28 mouse cellular contexts compared by ENCODE assay signal in genomic region chr8:33066168-33066567, GRCm38 (mm10).
DNase-seq lines count a peak whose midpoint lies in the region; ATAC-seq and TF ChIP-seq lines count a peak whose summit lies in the region.
"Had no signal": no experiment of that assay in that cellular context is flagged by ENCODE, and none has a peak within 500 bp of the region (broad histone marks: within the 10 kb centered on the region; RNA-seq: fewer than 3 reads in every experiment).

No protein-coding gene starts in this region.

- DNase-seq in hindbrain, postnatal 0 days (ENCODE audit: low spot score): no peak
- no peak for DNase-seq in testis, postnatal 10 days (ENCODE audit: low spot score)
- peak; percentile 57 for DNase-seq in R1 (ENCODE audit: low read depth, low spot score)
- DNase-seq in adrenal gland, adult (ENCODE audit: inconsistent age in 2 of 2, low spot score in 1 of 2): no peak
- DNase-seq in MN1 (ENCODE audit: low spot score): no peak
- DNase-seq: cerebellum, adult 11 months; cerebellum, adult 9-11 months; gastrocnemius, adult 2 months; heart, postnatal 10 days; kidney, adult 18-20 months; kidney, postnatal 36 days; layer of hippocampus, postnatal 36 days; left cerebral cortex, postnatal 4 days; lung, postnatal 36 days; right cerebral cortex, postnatal 14 days had no signal

- no peak overlapping the region for H3K4me2 ChIP-seq in hindbrain, postnatal 0 days (ENCODE audit: low read depth, low read length)
- no peak overlapping the region for H3K4me2 ChIP-seq in hindbrain, embryonic 16.5 days (ENCODE audit: low read length)
- H3K4me2 ChIP-seq in kidney, embryonic 15.5 days: no peak overlapping the region
- H3K4me2 ChIP-seq: embryonic facial prominence, embryonic 13.5 days; heart, embryonic 13.5 days; hindbrain, embryonic 14.5 days; liver, embryonic 15.5 days; lung, embryonic 15.5 days; midbrain, embryonic 12.5 days; stomach, embryonic 15.5 days had no signal

- no peak for ATAC-seq in hindbrain, postnatal 0 days
- ATAC-seq in hindbrain, embryonic 16.5 days: no peak
- ATAC-seq in kidney, embryonic 15.5 days (replicated peaks; ENCODE audit: low FRiP score): no peak
- ATAC-seq: forebrain, embryonic 16.5 days had no signal

- H3K4me3 ChIP-seq in hindbrain, postnatal 0 days (ENCODE audit: low read length): no peak overlapping the region
- H3K4me3 ChIP-seq in hindbrain, embryonic 16.5 days (ENCODE audit: low read length): no peak overlapping the region
- H3K4me3 ChIP-seq in testis, adult 2 months (ENCODE audit: control insufficient read depth, low read depth, low read length): no peak overlapping the region
- no peak overlapping the region for H3K4me3 ChIP-seq in kidney, embryonic 15.5 days (replicated peaks)
- H3K4me3 ChIP-seq: embryonic facial prominence, embryonic 13.5 days; gastrocnemius, adult 2 months; heart, embryonic 13.5 days; liver, embryonic 15.5 days; lung, embryonic 15.5 days; megakaryocyte, embryonic 14.5 days; midbrain, embryonic 12.5 days; stomach, embryonic 15.5 days had no signal

- no peak overlapping the region for H3K27ac ChIP-seq in hindbrain, postnatal 0 days
- no peak overlapping the region for H3K27ac ChIP-seq in hindbrain, embryonic 16.5 days (ENCODE audit: low read depth, low read length)
- no peak overlapping the region for H3K27ac ChIP-seq in testis, adult 2 months (ENCODE audit: control insufficient read depth, insufficient read depth, low read depth, low read length)
- no peak overlapping the region for H3K27ac ChIP-seq in kidney, embryonic 15.5 days
- H3K27ac ChIP-seq: embryonic facial prominence, embryonic 13.5 days; gastrocnemius, adult 2 months; heart, embryonic 13.5 days; hindbrain, embryonic 14.5 days; liver, embryonic 15.5 days; lung, embryonic 15.5 days; midbrain, embryonic 12.5 days; stomach, embryonic 15.5 days had no signal

- no peaks in the 10 kb centered on the region for H3K4me1 ChIP-seq in hindbrain, postnatal 0 days (ENCODE audit: insufficient read depth, low read length)
- H3K4me1 ChIP-seq in hindbrain, embryonic 16.5 days (ENCODE audit: control insufficient read depth, insufficient read depth, low read depth, low read length): no peaks in the 10 kb centered on the region
- no peaks in the 10 kb centered on the region for H3K4me1 ChIP-seq in testis, adult 2 months (ENCODE audit: control insufficient read depth, insufficient read depth, low read length)
- no peaks in the 10 kb centered on the region for H3K4me1 ChIP-seq in kidney, embryonic 15.5 days
- H3K4me1 ChIP-seq: embryonic facial prominence, embryonic 13.5 days; heart, embryonic 13.5 days; liver, embryonic 15.5 days; lung, embryonic 15.5 days; megakaryocyte, embryonic 14.5 days; midbrain, embryonic 12.5 days; stomach, embryonic 15.5 days had no signal

- 91% methylated on average over 6 of the region's 6 CpGs for WGBS in hindbrain, postnatal 0 days
- 87% methylated on average over 6 of the region's 6 CpGs for WGBS in hindbrain, embryonic 16.5 days
- 86% methylated on average over 6 of the region's 6 CpGs for WGBS in kidney, embryonic 15.5 days

- H3K36me3 ChIP-seq in hindbrain, postnatal 0 days (ENCODE audit: insufficient read depth, low read length): no peaks in the 10 kb centered on the region
- no peaks in the 10 kb centered on the region for H3K36me3 ChIP-seq in hindbrain, embryonic 16.5 days (ENCODE audit: control insufficient read depth, insufficient read depth, low read length)
- no peaks in the 10 kb centered on the region for H3K36me3 ChIP-seq in testis, adult 2 months (ENCODE audit: control insufficient read depth, insufficient read depth, low read length)
- H3K36me3 ChIP-seq in kidney, embryonic 15.5 days: no peaks in the 10 kb centered on the region
- H3K36me3 ChIP-seq: embryonic facial prominence, embryonic 13.5 days; G1E; heart, embryonic 13.5 days; liver, embryonic 15.5 days; lung, embryonic 15.5 days; midbrain, embryonic 12.5 days; stomach, embryonic 15.5 days had no signal

- TF ChIP-seq POLR2A in testis, adult 2 months (IDR thresholded peaks at IDR 0.05; ENCODE audit: control insufficient read depth, low read depth, low read length): no peak

- peak; percentile 32 for TF ChIP-seq CTCF in hindbrain, postnatal 0 days (IDR thresholded peaks at IDR 0.05; ENCODE audit: low read depth)
- TF ChIP-seq CTCF in testis, adult 2 months (IDR thresholded peaks at IDR 0.05; ENCODE audit: control insufficient read depth, insufficient read depth, insufficient replicate concordance, low read depth, low read length): peak; percentile 71; the same call in 1 of the 2 replicates

- H3K27me3 ChIP-seq in hindbrain, postnatal 0 days (ENCODE audit: insufficient read depth, low read length): no peaks in the 10 kb centered on the region
- no peaks in the 10 kb centered on the region for H3K27me3 ChIP-seq in hindbrain, embryonic 16.5 days (replicated peaks; ENCODE audit: control insufficient read depth, insufficient read depth, low read length)
- no peaks in the 10 kb centered on the region for H3K27me3 ChIP-seq in testis, adult 2 months (ENCODE audit: control insufficient read depth, insufficient read depth, low read length)
- no peaks in the 10 kb centered on the region for H3K27me3 ChIP-seq in kidney, embryonic 15.5 days
- H3K27me3 ChIP-seq: embryonic facial prominence, embryonic 13.5 days; heart, embryonic 13.5 days; liver, embryonic 15.5 days; lung, embryonic 15.5 days; megakaryocyte, embryonic 14.5 days; midbrain, embryonic 12.5 days; stomach, embryonic 15.5 days had no signal

- no peak overlapping the region for H3K9ac ChIP-seq in hindbrain, postnatal 0 days (replicated peaks; ENCODE audit: low read length)
- H3K9ac ChIP-seq in hindbrain, embryonic 16.5 days (ENCODE audit: low read depth, low read length): no peak overlapping the region
- no peak overlapping the region for H3K9ac ChIP-seq in kidney, embryonic 15.5 days
- H3K9ac ChIP-seq: embryonic facial prominence, embryonic 13.5 days; heart, embryonic 13.5 days; hindbrain, embryonic 14.5 days; liver, embryonic 15.5 days; lung, embryonic 15.5 days; midbrain, embryonic 12.5 days; stomach, embryonic 15.5 days had no signal

- no peaks in the 10 kb centered on the region for H3K9me3 ChIP-seq in hindbrain, postnatal 0 days (ENCODE audit: low read length)
- no peaks in the 10 kb centered on the region for H3K9me3 ChIP-seq in hindbrain, embryonic 16.5 days (ENCODE audit: control insufficient read depth, low read length)
- H3K9me3 ChIP-seq in kidney, embryonic 15.5 days (replicated peaks): no peaks in the 10 kb centered on the region
- H3K9me3 ChIP-seq: embryonic facial prominence, embryonic 13.5 days; heart, embryonic 13.5 days; liver, embryonic 15.5 days; lung, embryonic 15.5 days; midbrain, embryonic 12.5 days; stomach, embryonic 15.5 days had no signal
